Mouse (Mus musculus): ENCODE measurements at regions not wholly inside any gene's neighbourhood (a gene's known extent, or its start where the extent isn't known, plus 50 kb on each side); places are given as distances from the start of the nearest gene placed in this dataset.

GRCm38 (mm10) chr3:149342511-149342910, 352.2 kb upstream of the Adgrl2 start:
- Histone ChIP-seq H3K9me3 (replicated peaks; ENCODE audit: low read length) (no peaks in the 10 kb centered on the region), H3K27ac (no peak overlapping the region), H3K4me1 (replicated peaks; ENCODE audit: insufficient read depth, low read length) (no peaks in the 10 kb centered on the region), H3K4me2 (ENCODE audit: low read length) (no peak overlapping the region), H3K27me3 (ENCODE audit: insufficient read depth, low read length) (no peaks in the 10 kb centered on the region), H3K36me3 (ENCODE audit: insufficient read depth, low read length) (no peaks in the 10 kb centered on the region), H3K4me3 (replicated peaks; ENCODE audit: low read depth, low read length) (no peak overlapping the region), H3K9ac (ENCODE audit: low read depth, low read length) (no peak overlapping the region)
- DNase-seq (ENCODE audit: low spot score) (no peak), ATAC-seq (replicated peaks; ENCODE audit: low FRiP score, low read depth) (no peak)
- TF ChIP-seq CTCF (IDR thresholded peaks at IDR 0.05; ENCODE audit: low read depth) = no peak
- WGBS = 90% methylated on average over 6 of the region's 6 CpGs

- Histone ChIP-seq H3K4me2 (ENCODE audit: low read length) (no peak overlapping the region), H3K36me3 (ENCODE audit: insufficient read depth, low read length) (no peaks in the 10 kb centered on the region), H3K27ac (no peak overlapping the region), H3K9ac (ENCODE audit: low read depth, low read length) (no peak overlapping the region), H3K27me3 (ENCODE audit: insufficient read depth, low read length) (no peaks in the 10 kb centered on the region), H3K4me3 (replicated peaks; ENCODE audit: low read depth, low read length) (no peak overlapping the region), H3K4me1 (replicated peaks; ENCODE audit: insufficient read depth, low read length) (no peaks in the 10 kb centered on the region), H3K9me3 (replicated peaks; ENCODE audit: low read length) (no peaks in the 10 kb centered on the region)
- DNase-seq (ENCODE audit: low spot score) (no peak), ATAC-seq (replicated peaks; ENCODE audit: low FRiP score, low read depth) (no peak)
- WGBS = 90% methylated on average over 3 of the region's 3 CpGs
- TF ChIP-seq CTCF (IDR thresholded peaks at IDR 0.05; ENCODE audit: low read depth) = no peak
These were observed 349.0 kb upstream of the Adgrl2 start for GRCm38 (mm10) chr3:149339374-149339753.

GRCm38 (mm10) chr3:149338684-149339373, 348.5 kb upstream of the Adgrl2 start:
- TF ChIP-seq CTCF (IDR thresholded peaks at IDR 0.05; ENCODE audit: low read depth) = no peak
- ATAC-seq (replicated peaks; ENCODE audit: low FRiP score, low read depth) (no peak), DNase-seq (ENCODE audit: low spot score) (no peak)
- no peak overlapping the region for H3K4me2 ChIP-seq (ENCODE audit: low read length)
- H3K27ac ChIP-seq = no peak overlapping the region
- H3K9ac ChIP-seq (ENCODE audit: low read depth, low read length) = no peak overlapping the region
- no peaks in the 10 kb centered on the region for H3K9me3 ChIP-seq (replicated peaks; ENCODE audit: low read length)
- 63% methylated on average over 7 of the region's 7 CpGs for WGBS
- H3K4me1 ChIP-seq (replicated peaks; ENCODE audit: insufficient read depth, low read length) = no peaks in the 10 kb centered on the region
- H3K27me3 ChIP-seq (ENCODE audit: insufficient read depth, low read length) = no peaks in the 10 kb centered on the region
- H3K36me3 ChIP-seq (ENCODE audit: insufficient read depth, low read length) = no peaks in the 10 kb centered on the region
- no peak overlapping the region for H3K4me3 ChIP-seq (replicated peaks; ENCODE audit: low read depth, low read length)

GRCm38 (mm10) chr3:149335259-149335658, 344.9 kb upstream of the Adgrl2 start:
- H3K36me3 ChIP-seq (ENCODE audit: insufficient read depth, low read length) = no peaks in the 10 kb centered on the region
- 79% methylated on average over 6 of the region's 6 CpGs for WGBS
- no peak overlapping the region for H3K4me2 ChIP-seq (ENCODE audit: low read length)
- ATAC-seq (replicated peaks; ENCODE audit: low FRiP score, low read depth) (no peak), DNase-seq (ENCODE audit: low spot score) (no peak)
- no peaks in the 10 kb centered on the region for H3K9me3 ChIP-seq (replicated peaks; ENCODE audit: low read length)
- no peak overlapping the region for H3K9ac ChIP-seq (ENCODE audit: low read depth, low read length)
- H3K27ac ChIP-seq = no peak overlapping the region
- TF ChIP-seq CTCF (IDR thresholded peaks at IDR 0.05; ENCODE audit: low read depth) = no peak
- H3K4me1 ChIP-seq (replicated peaks; ENCODE audit: insufficient read depth, low read length) = no peaks in the 10 kb centered on the region
- H3K27me3 ChIP-seq (ENCODE audit: insufficient read depth, low read length) = no peaks in the 10 kb centered on the region
- H3K4me3 ChIP-seq (replicated peaks; ENCODE audit: low read depth, low read length) = no peak overlapping the region

GRCm38 (mm10) chr3:149333607-149334006, 343.3 kb upstream of the Adgrl2 start:
- H3K27me3 ChIP-seq (ENCODE audit: insufficient read depth, low read length) = no peaks in the 10 kb centered on the region
- no peak overlapping the region for H3K4me2 ChIP-seq (ENCODE audit: low read length)
- no peak for TF ChIP-seq CTCF (IDR thresholded peaks at IDR 0.05; ENCODE audit: low read depth)
- ATAC-seq (replicated peaks; ENCODE audit: low FRiP score, low read depth) (no peak), DNase-seq (ENCODE audit: low spot score) (no peak)
- WGBS = 73% methylated on average over 5 of the region's 5 CpGs
- no peaks in the 10 kb centered on the region for H3K36me3 ChIP-seq (ENCODE audit: insufficient read depth, low read length)
- no peaks in the 10 kb centered on the region for H3K4me1 ChIP-seq (replicated peaks; ENCODE audit: insufficient read depth, low read length)
- no peak overlapping the region for H3K27ac ChIP-seq
- no peak overlapping the region for H3K4me3 ChIP-seq (replicated peaks; ENCODE audit: low read depth, low read length)
- no peak overlapping the region for H3K9ac ChIP-seq (ENCODE audit: low read depth, low read length)
- H3K9me3 ChIP-seq (replicated peaks; ENCODE audit: low read length) = no peaks in the 10 kb centered on the region

- H3K9ac ChIP-seq (ENCODE audit: low read depth, low read length) = no peak overlapping the region
- H3K4me3 ChIP-seq (replicated peaks; ENCODE audit: low read depth, low read length) = no peak overlapping the region
- DNase-seq (ENCODE audit: low spot score) = no peak
- H3K4me2 ChIP-seq (ENCODE audit: low read length) = no peak overlapping the region
- ATAC-seq (replicated peaks; ENCODE audit: low FRiP score, low read depth) = no peak
- H3K9me3 ChIP-seq (replicated peaks; ENCODE audit: low read length) = no peaks in the 10 kb centered on the region
- H3K4me1 ChIP-seq (replicated peaks; ENCODE audit: insufficient read depth, low read length) = no peaks in the 10 kb centered on the region
- 46% methylated on average over 10 of the region's 10 CpGs for WGBS
- H3K27me3 ChIP-seq (ENCODE audit: insufficient read depth, low read length) = no peaks in the 10 kb centered on the region
- TF ChIP-seq CTCF (IDR thresholded peaks at IDR 0.05; ENCODE audit: low read depth) = no peak
- no peaks in the 10 kb centered on the region for H3K36me3 ChIP-seq (ENCODE audit: insufficient read depth, low read length)
- H3K27ac ChIP-seq = no peak overlapping the region
These were observed 342.8 kb upstream of the Adgrl2 start for GRCm38 (mm10) chr3:149333131-149333530.

GRCm38 (mm10) chr3:149332105-149332504, 341.8 kb upstream of the Adgrl2 start:
- Histone ChIP-seq H3K4me3 (replicated peaks; ENCODE audit: low read depth, low read length) (no peak overlapping the region), H3K27me3 (ENCODE audit: insufficient read depth, low read length) (no peaks in the 10 kb centered on the region), H3K4me1 (replicated peaks; ENCODE audit: insufficient read depth, low read length) (no peaks in the 10 kb centered on the region), H3K9ac (ENCODE audit: low read depth, low read length) (no peak overlapping the region), H3K9me3 (replicated peaks; ENCODE audit: low read length) (no peaks in the 10 kb centered on the region), H3K27ac (no peak overlapping the region), H3K36me3 (ENCODE audit: insufficient read depth, low read length) (no peaks in the 10 kb centered on the region), H3K4me2 (ENCODE audit: low read length) (no peak overlapping the region)
- ATAC-seq (replicated peaks; ENCODE audit: low FRiP score, low read depth) (no peak), DNase-seq (ENCODE audit: low spot score) (no peak)
- WGBS = 39% methylated on average over 4 of the region's 4 CpGs
- TF ChIP-seq CTCF (IDR thresholded peaks at IDR 0.05; ENCODE audit: low read depth) = no peak

All from kidney, postnatal 0 days (tissue).